Mouse (Mus musculus): ENCODE results near the gene Glud1. TPM values are rescaled to one million over a fixed set of nuclear protein-coding genes. Genes with fewer than 3 reads are reported as not detected.
"Not testable (repeated sequence)": the region's sequence is repeated elsewhere in the genome, so short reads cannot be mapped to it uniquely, and the experiment has no call there.

Glud1 gene
- polyA plus RNA-seq, 1 experiment: 196 TPM

DNA sequence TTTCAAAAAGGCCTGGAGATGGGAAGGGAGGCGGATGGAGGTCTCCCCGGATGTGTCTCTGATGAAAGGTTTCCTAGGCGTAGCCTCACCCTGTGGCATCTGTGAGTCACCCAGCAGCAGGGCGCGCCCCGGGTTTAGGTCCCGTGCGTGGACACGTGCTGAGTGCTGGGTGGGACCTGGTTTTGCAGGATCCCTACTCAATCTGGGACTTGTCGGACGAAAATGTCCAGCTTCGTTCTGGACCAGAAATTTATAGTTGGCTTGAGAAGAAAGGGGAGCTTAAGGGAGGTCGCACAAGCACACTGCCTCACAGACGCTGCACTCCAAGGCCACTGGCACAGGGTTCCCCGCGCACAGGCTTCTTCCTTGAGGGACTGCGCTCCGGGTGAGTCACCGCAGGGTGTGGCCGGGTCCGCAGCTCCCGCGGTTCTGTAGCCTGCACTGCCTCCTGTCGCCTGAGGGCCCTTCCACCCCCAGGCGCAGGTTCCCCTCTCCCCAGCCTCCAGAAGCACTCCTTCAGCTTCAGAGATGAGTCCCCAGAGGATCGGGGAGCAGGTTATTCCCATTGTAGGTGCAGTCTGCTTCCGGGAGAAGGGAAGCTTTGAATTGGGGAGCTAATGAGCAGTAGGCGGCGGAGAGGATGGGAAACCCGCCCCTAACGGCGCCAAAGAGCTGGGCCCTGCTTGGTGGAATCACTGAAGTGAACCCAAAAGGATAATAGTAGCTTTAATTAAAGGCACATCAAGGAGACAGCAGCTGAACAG is 53.1 kb downstream of the Glud1 start:
- H3K4me3 ChIP-seq (replicated peaks; ENCODE audit: insufficient read depth, low read depth, low read length): peak overlapping the region; percentile 71
- no peak for TF ChIP-seq CTCF (IDR thresholded peaks at IDR 0.05; ENCODE audit: borderline replicate concordance, insufficient read depth, low read depth, low read length)
- TF ChIP-seq POLR2A (IDR thresholded peaks at IDR 0.05; ENCODE audit: borderline replicate concordance, insufficient read depth, low read length): no peak; the same call in 1 of the 2 replicates
- H3K4me1 ChIP-seq (ENCODE audit: control insufficient read depth, insufficient read depth, low read length): peaks cover 2% of the 10 kb centered on the region; the same call in 1 of the 2 replicates
- no peaks in the 10 kb centered on the region for H3K27me3 ChIP-seq (ENCODE audit: control insufficient read depth, insufficient read depth, low read length)
- peak; percentile 70 to 73 for DNase-seq
- H3K27ac ChIP-seq (ENCODE audit: insufficient read depth, low read length): peak overlapping the region; percentile 85
- 2% methylated on average over 32 of the region's 32 CpGs for WGBS

DNA sequence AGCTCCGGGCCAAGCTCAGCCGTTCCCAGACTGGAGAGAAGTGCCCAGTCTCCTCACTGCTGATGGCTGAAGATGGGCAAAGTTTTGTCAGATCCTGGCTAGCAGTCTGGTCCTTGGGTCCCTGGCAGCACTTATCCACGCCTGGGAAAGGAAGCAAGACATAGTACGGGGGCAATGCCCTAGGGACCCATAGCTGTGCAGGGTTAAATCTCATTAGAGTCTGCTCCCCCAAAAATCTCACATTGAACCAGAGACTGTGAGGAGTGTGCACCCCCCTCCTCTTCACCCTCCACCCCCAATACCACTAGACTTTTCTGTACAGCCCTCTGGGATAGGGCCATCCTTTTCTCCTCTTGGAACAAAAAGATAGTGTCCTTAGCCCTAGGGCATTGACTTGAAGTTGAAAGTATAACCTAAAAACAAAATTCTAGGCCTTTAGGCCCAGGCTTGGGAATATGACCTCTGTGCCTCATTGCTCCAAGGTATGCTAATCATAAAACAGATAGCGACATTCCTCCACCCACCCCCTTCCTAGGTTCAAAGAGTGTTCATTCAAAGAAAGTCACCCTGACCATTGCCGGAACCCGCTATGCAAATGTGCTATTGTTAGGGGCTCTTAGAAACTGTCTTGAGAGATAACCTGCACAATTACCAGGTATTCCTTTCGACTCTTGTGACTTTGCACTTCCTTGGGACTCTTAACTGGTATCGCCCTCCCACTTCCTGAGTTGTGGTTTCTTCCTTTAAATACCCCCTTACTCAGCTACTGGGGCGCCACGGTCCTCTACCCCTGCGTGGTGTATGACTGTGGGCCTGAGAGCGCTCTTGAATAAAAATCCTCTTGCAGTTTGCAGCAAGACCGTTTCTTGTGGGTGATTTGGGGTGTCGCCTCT is 54.0 kb downstream of the Glud1 start:
- not testable (repeated sequence) for H3K4me1 ChIP-seq (ENCODE audit: control insufficient read depth, insufficient read depth, low read length); DNase-seq; H3K27me3 ChIP-seq (ENCODE audit: control insufficient read depth, insufficient read depth, low read length); H3K27ac ChIP-seq (ENCODE audit: insufficient read depth, low read length)
- peak overlapping the region; percentile 71 for H3K4me3 ChIP-seq (replicated peaks; ENCODE audit: insufficient read depth, low read depth, low read length)
- WGBS: 76% methylated on average over 15 of the region's 15 CpGs

DNA sequence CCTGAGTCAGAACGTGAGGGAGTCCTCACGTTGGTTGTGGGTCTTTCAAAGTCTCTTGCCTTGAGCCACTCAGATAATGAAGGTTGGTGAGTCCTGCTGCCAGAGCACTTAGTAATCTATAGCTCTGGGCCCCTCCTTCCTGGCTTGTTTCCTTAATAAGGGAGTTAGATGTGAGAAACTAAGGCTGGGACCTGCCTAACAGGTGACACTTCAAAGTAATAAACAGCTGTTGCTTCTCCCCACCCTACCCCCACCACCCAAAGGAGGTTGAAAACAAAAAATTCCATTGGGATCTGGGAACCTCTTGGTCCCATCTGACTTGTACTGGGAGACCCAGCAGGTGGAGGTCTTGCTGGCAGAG is 54.6 kb downstream of the Glud1 start:
- Histone ChIP-seq H3K4me1 (ENCODE audit: control insufficient read depth, insufficient read depth, low read length) (peaks cover 2% of the 10 kb centered on the region; the same call in 1 of the 2 replicates), H3K4me3 (replicated peaks; ENCODE audit: insufficient read depth, low read depth, low read length) (no peak overlapping the region), H3K27me3 (ENCODE audit: control insufficient read depth, insufficient read depth, low read length) (no peaks in the 10 kb centered on the region), H3K27ac (ENCODE audit: insufficient read depth, low read length) (no peak overlapping the region)
- no peak for DNase-seq
- TF ChIP-seq POLR2A (IDR thresholded peaks at IDR 0.05; ENCODE audit: borderline replicate concordance, insufficient read depth, low read length) (no peak), CTCF (IDR thresholded peaks at IDR 0.05; ENCODE audit: borderline replicate concordance, insufficient read depth, low read depth, low read length) (no peak)
- WGBS: 100% methylated on average over 2 of the region's 2 CpGs

DNA sequence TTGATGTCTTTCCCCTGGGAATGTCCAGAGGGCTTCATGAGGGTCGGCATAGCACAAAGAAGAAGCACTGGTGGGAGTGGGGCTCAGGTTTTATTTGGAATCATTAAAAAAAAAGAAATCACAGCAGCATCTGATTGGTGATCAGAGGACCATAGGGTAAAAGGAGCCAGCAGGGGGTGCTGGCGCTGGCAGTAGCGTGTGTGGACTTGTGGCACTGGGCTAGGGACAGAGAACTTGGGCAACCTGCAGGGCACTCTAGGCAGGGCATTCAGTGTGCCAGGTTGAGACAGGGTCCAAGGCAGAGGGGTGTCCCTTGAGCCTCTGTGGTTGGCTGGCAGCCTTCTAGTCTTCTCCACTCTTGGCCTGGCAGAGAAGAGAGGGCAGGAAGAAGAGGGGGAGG is 59.7 kb downstream of the Glud1 start:
- no peak for DNase-seq
- WGBS: 24% methylated on average over 3 of the region's 3 CpGs
- TF ChIP-seq CTCF (IDR thresholded peaks at IDR 0.05; ENCODE audit: borderline replicate concordance, insufficient read depth, low read depth, low read length): no peak
- H3K4me3 ChIP-seq (replicated peaks; ENCODE audit: insufficient read depth, low read depth, low read length): no peak overlapping the region
- H3K27me3 ChIP-seq (ENCODE audit: control insufficient read depth, insufficient read depth, low read length): no peaks in the 10 kb centered on the region
- no peak overlapping the region for H3K27ac ChIP-seq (ENCODE audit: insufficient read depth, low read length)
- no peaks in the 10 kb centered on the region for H3K4me1 ChIP-seq (ENCODE audit: control insufficient read depth, insufficient read depth, low read length)

DNA sequence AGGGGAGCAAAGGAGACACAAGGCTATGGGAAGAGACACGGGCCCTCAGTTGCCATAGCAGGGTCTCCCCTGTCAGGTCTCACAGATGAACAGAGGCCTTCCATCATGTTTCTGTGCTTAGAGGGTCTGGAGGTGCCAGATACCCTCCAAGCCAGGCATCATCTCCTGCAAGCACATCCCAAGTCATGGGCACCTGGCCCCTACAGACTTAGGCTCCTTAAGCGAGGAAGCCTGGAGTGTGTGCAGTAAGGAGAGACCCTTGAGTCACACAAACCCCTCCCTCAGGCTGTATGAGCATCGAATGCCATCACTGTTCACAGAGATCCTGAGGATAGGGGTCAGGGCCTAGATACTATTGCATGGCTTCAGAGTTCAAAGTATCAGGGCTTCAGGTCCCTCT is 60.4 kb downstream of the Glud1 start:
- H3K4me3 ChIP-seq (replicated peaks; ENCODE audit: insufficient read depth, low read depth, low read length): no peak overlapping the region
- TF ChIP-seq POLR2A (IDR thresholded peaks at IDR 0.05; ENCODE audit: borderline replicate concordance, insufficient read depth, low read length): no peak
- TF ChIP-seq CTCF (IDR thresholded peaks at IDR 0.05; ENCODE audit: borderline replicate concordance, insufficient read depth, low read depth, low read length): no peak
- no peaks in the 10 kb centered on the region for H3K4me1 ChIP-seq (ENCODE audit: control insufficient read depth, insufficient read depth, low read length)
- no peak overlapping the region for H3K27ac ChIP-seq (ENCODE audit: insufficient read depth, low read length)
- H3K27me3 ChIP-seq (ENCODE audit: control insufficient read depth, insufficient read depth, low read length): no peaks in the 10 kb centered on the region
- WGBS: 95% methylated on average over 3 of the region's 3 CpGs
- no peak for DNase-seq

DNA sequence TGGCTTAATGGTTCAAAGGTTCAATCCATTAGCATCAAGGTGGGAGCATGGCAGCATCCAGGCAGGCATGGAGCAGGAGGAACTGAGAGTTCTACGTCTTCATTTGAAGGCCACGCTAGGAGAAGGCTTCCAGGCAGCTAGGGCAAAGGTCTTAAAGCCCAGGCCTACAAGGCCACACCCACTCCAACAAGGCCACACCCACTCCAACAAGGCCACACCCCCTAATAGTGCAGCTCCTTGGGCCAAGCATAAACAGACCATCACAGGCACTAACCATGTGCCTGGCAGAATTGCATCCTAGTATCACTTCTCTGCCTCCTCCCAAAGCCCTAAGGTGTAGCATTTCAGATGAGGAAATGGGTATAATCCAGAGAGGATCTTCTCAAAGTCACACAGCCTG is 61.2 kb downstream of the Glud1 start:
- 91% methylated on average over 2 of the region's 2 CpGs for WGBS
- TF ChIP-seq CTCF (IDR thresholded peaks at IDR 0.05; ENCODE audit: borderline replicate concordance, insufficient read depth, low read depth, low read length): no peak
- TF ChIP-seq POLR2A (IDR thresholded peaks at IDR 0.05; ENCODE audit: borderline replicate concordance, insufficient read depth, low read length): no peak
- no peak overlapping the region for H3K27ac ChIP-seq (ENCODE audit: insufficient read depth, low read length)
- H3K27me3 ChIP-seq (ENCODE audit: control insufficient read depth, insufficient read depth, low read length): no peaks in the 10 kb centered on the region
- DNase-seq: no peak
- no peak overlapping the region for H3K4me3 ChIP-seq (replicated peaks; ENCODE audit: insufficient read depth, low read depth, low read length)
- H3K4me1 ChIP-seq (ENCODE audit: control insufficient read depth, insufficient read depth, low read length): no peaks in the 10 kb centered on the region

DNA sequence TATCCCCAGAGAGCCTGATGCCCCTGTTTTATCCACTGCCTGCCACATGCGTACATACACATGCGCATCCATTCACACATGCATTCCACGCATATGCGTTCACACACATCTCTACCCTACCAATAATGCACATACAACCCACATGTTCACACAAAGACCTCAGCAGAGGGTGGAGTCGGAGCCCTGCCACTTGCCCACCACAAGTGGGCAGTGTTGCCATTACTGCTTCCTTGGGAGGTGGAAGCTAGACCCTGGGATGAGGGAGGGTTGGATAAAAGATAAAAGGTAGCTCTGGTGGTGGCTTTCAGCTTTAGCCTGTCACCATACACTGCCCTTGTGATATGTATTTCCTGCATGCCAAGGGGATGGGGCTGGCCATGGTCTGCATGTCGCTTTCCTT is 62.1 kb downstream of the Glud1 start:
- TF ChIP-seq POLR2A (IDR thresholded peaks at IDR 0.05; ENCODE audit: borderline replicate concordance, insufficient read depth, low read length) (no peak), CTCF (IDR thresholded peaks at IDR 0.05; ENCODE audit: borderline replicate concordance, insufficient read depth, low read depth, low read length) (peak; percentile 36; the same call in 1 of the 2 replicates)

DNA sequence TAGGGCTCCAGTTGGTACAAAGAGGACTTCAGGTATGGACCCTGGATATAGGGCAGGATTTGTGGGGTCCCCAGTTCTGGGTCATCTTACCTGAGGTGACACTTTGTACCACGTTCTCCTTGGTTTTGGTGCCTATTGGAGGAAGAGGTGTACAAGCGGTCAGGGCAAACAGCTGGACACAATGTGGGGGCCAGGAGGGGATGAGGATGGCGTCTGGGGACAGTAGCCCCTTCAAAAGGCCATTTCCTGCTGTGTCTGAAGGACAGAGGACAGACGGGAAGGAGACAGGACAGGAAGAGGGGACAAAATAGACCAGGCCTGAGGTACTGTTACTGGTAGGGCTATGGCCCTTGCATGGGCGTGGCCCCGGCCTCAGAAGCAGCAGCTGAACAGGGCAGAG is 63.1 kb downstream of the Glud1 start:
- no peaks in the 10 kb centered on the region for H3K27me3 ChIP-seq (ENCODE audit: control insufficient read depth, insufficient read depth, low read length)
- WGBS: 89% methylated on average over 6 of the region's 6 CpGs
- TF ChIP-seq POLR2A (IDR thresholded peaks at IDR 0.05; ENCODE audit: borderline replicate concordance, insufficient read depth, low read length) (no peak), CTCF (IDR thresholded peaks at IDR 0.05; ENCODE audit: borderline replicate concordance, insufficient read depth, low read depth, low read length) (no peak)
- DNase-seq: no peak
- H3K27ac ChIP-seq (ENCODE audit: insufficient read depth, low read length): no peak overlapping the region
- no peaks in the 10 kb centered on the region for H3K4me1 ChIP-seq (ENCODE audit: control insufficient read depth, insufficient read depth, low read length)
- H3K4me3 ChIP-seq (replicated peaks; ENCODE audit: insufficient read depth, low read depth, low read length): no peak overlapping the region

More for the DNA sequence above, 62.1 kb downstream of the Glud1 start:
- 83% methylated on average over 6 of the region's 6 CpGs for WGBS
- DNase-seq: peak; percentile 21 to 39
- H3K4me1 ChIP-seq (ENCODE audit: control insufficient read depth, insufficient read depth, low read length): no peaks in the 10 kb centered on the region
- no peak overlapping the region for H3K27ac ChIP-seq (ENCODE audit: insufficient read depth, low read length)
- H3K4me3 ChIP-seq (replicated peaks; ENCODE audit: insufficient read depth, low read depth, low read length): no peak overlapping the region
- H3K27me3 ChIP-seq (ENCODE audit: control insufficient read depth, insufficient read depth, low read length): no peaks in the 10 kb centered on the region
